Mouse (Mus musculus): Measurements from ENCODE around the gene Hmgb2. TPM values are rescaled to one million over a fixed set of nuclear protein-coding genes. Genes with fewer than 3 reads are reported as not detected.
A peak's percentile ranks its signal among the peaks of the same experiment; 100 is the strongest.

Gene Hmgb2
- polyA plus RNA-seq (2012; rRNA removed), result 16.3 and 22.0 TPM in 2 replicates

- TF ChIP-seq POLR2A (IDR thresholded peaks at IDR 0.05; ENCODE audit: control insufficient read depth, low read depth, low read length), result peak; percentile 88
- TF ChIP-seq CTCF (IDR thresholded peaks at IDR 0.05; ENCODE audit: control insufficient read depth, insufficient read depth, insufficient replicate concordance, low read depth, low read length), result no peak
- Histone ChIP-seq H3K27me3 (ENCODE audit: control insufficient read depth, insufficient read depth, low read length) (no peaks in the 10 kb centered on the region), H3K27ac (ENCODE audit: control insufficient read depth, insufficient read depth, low read depth, low read length) (peak within 1 kb of the TSS; percentile 100), H3K4me3 (ENCODE audit: control insufficient read depth, low read depth, low read length) (peak within 1 kb of the TSS; percentile 98), H3K4me1 (ENCODE audit: control insufficient read depth, insufficient read depth, low read length) (no peaks in the 10 kb centered on the region), H3K36me3 (ENCODE audit: control insufficient read depth, insufficient read depth, low read length) (peaks cover 2% of the 10 kb centered on the region)
Observed at GRCm38 (mm10) chr8:57511316-57512118, at the start of gene Hmgb2. Hmgb2 (plus strand) TSS chr8:57511907.

GRCm38 (mm10) chr8:57462839-57463238, 48.9 kb upstream of the Hmgb2 start:
- Histone ChIP-seq H3K4me3 (ENCODE audit: control insufficient read depth, low read depth, low read length) (no peak overlapping the region), H3K4me1 (ENCODE audit: control insufficient read depth, insufficient read depth, low read length) (no peaks in the 10 kb centered on the region), H3K27ac (ENCODE audit: control insufficient read depth, insufficient read depth, low read depth, low read length) (no peak overlapping the region), H3K27me3 (ENCODE audit: control insufficient read depth, insufficient read depth, low read length) (no peaks in the 10 kb centered on the region), H3K36me3 (ENCODE audit: control insufficient read depth, insufficient read depth, low read length) (no peaks in the 10 kb centered on the region)
- TF ChIP-seq CTCF (IDR thresholded peaks at IDR 0.05; ENCODE audit: control insufficient read depth, insufficient read depth, insufficient replicate concordance, low read depth, low read length) (no peak), POLR2A (IDR thresholded peaks at IDR 0.05; ENCODE audit: control insufficient read depth, low read depth, low read length) (no peak)

- Histone ChIP-seq H3K27ac (ENCODE audit: control insufficient read depth, insufficient read depth, low read depth, low read length) (no peak overlapping the region), H3K27me3 (ENCODE audit: control insufficient read depth, insufficient read depth, low read length) (no peaks in the 10 kb centered on the region), H3K4me3 (ENCODE audit: control insufficient read depth, low read depth, low read length) (no peak overlapping the region), H3K36me3 (ENCODE audit: control insufficient read depth, insufficient read depth, low read length) (no peaks in the 10 kb centered on the region), H3K4me1 (ENCODE audit: control insufficient read depth, insufficient read depth, low read length) (no peaks in the 10 kb centered on the region)
- TF ChIP-seq CTCF (IDR thresholded peaks at IDR 0.05; ENCODE audit: control insufficient read depth, insufficient read depth, insufficient replicate concordance, low read depth, low read length), result no peak
- TF ChIP-seq POLR2A (IDR thresholded peaks at IDR 0.05; ENCODE audit: control insufficient read depth, low read depth, low read length), result no peak
Observed at GRCm38 (mm10) chr8:57463757-57464156, 48.0 kb upstream of the Hmgb2 start.

- Histone ChIP-seq H3K36me3 (ENCODE audit: control insufficient read depth, insufficient read depth, low read length) (no peaks in the 10 kb centered on the region), H3K27me3 (ENCODE audit: control insufficient read depth, insufficient read depth, low read length) (no peaks in the 10 kb centered on the region), H3K4me3 (ENCODE audit: control insufficient read depth, low read depth, low read length) (no peak overlapping the region), H3K4me1 (ENCODE audit: control insufficient read depth, insufficient read depth, low read length) (no peaks in the 10 kb centered on the region), H3K27ac (ENCODE audit: control insufficient read depth, insufficient read depth, low read depth, low read length) (no peak overlapping the region)
- TF ChIP-seq CTCF (IDR thresholded peaks at IDR 0.05; ENCODE audit: control insufficient read depth, insufficient read depth, insufficient replicate concordance, low read depth, low read length) (no peak), POLR2A (IDR thresholded peaks at IDR 0.05; ENCODE audit: control insufficient read depth, low read depth, low read length) (no peak)
Observed at GRCm38 (mm10) chr8:57468624-57469023, 43.1 kb upstream of the Hmgb2 start.

- TF ChIP-seq CTCF (IDR thresholded peaks at IDR 0.05; ENCODE audit: control insufficient read depth, insufficient read depth, insufficient replicate concordance, low read depth, low read length) (no peak), POLR2A (IDR thresholded peaks at IDR 0.05; ENCODE audit: control insufficient read depth, low read depth, low read length) (no peak)
- Histone ChIP-seq H3K4me1 (ENCODE audit: control insufficient read depth, insufficient read depth, low read length) (no peaks in the 10 kb centered on the region), H3K36me3 (ENCODE audit: control insufficient read depth, insufficient read depth, low read length) (no peaks in the 10 kb centered on the region), H3K4me3 (ENCODE audit: control insufficient read depth, low read depth, low read length) (no peak overlapping the region), H3K27me3 (ENCODE audit: control insufficient read depth, insufficient read depth, low read length) (no peaks in the 10 kb centered on the region), H3K27ac (ENCODE audit: control insufficient read depth, insufficient read depth, low read depth, low read length) (no peak overlapping the region)
Observed at GRCm38 (mm10) chr8:57470863-57471262, 40.8 kb upstream of the Hmgb2 start.

- TF ChIP-seq POLR2A (IDR thresholded peaks at IDR 0.05; ENCODE audit: control insufficient read depth, low read depth, low read length) (no peak), CTCF (IDR thresholded peaks at IDR 0.05; ENCODE audit: control insufficient read depth, insufficient read depth, insufficient replicate concordance, low read depth, low read length) (no peak)
- Histone ChIP-seq H3K27me3 (ENCODE audit: control insufficient read depth, insufficient read depth, low read length) (no peaks in the 10 kb centered on the region), H3K27ac (ENCODE audit: control insufficient read depth, insufficient read depth, low read depth, low read length) (no peak overlapping the region), H3K4me1 (ENCODE audit: control insufficient read depth, insufficient read depth, low read length) (no peaks in the 10 kb centered on the region), H3K4me3 (ENCODE audit: control insufficient read depth, low read depth, low read length) (no peak overlapping the region), H3K36me3 (ENCODE audit: control insufficient read depth, insufficient read depth, low read length) (no peaks in the 10 kb centered on the region)
Observed at GRCm38 (mm10) chr8:57473751-57474150, 38.0 kb upstream of the Hmgb2 start.

GRCm38 (mm10) chr8:57478406-57478805, 33.3 kb upstream of the Hmgb2 start:
- H3K4me1 ChIP-seq (ENCODE audit: control insufficient read depth, insufficient read depth, low read length), result no peaks in the 10 kb centered on the region
- TF ChIP-seq CTCF (IDR thresholded peaks at IDR 0.05; ENCODE audit: control insufficient read depth, insufficient read depth, insufficient replicate concordance, low read depth, low read length), result no peak
- H3K4me3 ChIP-seq (ENCODE audit: control insufficient read depth, low read depth, low read length), result no peak overlapping the region
- no peaks in the 10 kb centered on the region for H3K27me3 ChIP-seq (ENCODE audit: control insufficient read depth, insufficient read depth, low read length)
- H3K36me3 ChIP-seq (ENCODE audit: control insufficient read depth, insufficient read depth, low read length), result no peaks in the 10 kb centered on the region
- no peak overlapping the region for H3K27ac ChIP-seq (ENCODE audit: control insufficient read depth, insufficient read depth, low read depth, low read length)
